Mouse (Mus musculus) MEL (cell line): Measurements from ENCODE around the gene Vwa5b2. TPM values are rescaled to one million over a fixed set of nuclear protein-coding genes. Genes with fewer than 3 reads are reported as not detected.

Experiments
- DNase-seq: peaks from one replicate; pipeline ENCODE4 v3.0.0; 2011; ENCODE audit warnings: low read depth, low spot score
- H3K27ac ChIP-seq: 2 replicates; pipeline ENCODE4 v1.5.1; 2012; ENCODE audit warnings: low read depth, mild to moderate bottlenecking, control low read depth, low read length, moderate library complexity; ENCODE audit not compliant: control insufficient read depth
- H3K27me3 ChIP-seq, 2 experiments: fragments of 150-350 bp in 1 of 2; sonication (generic) in 1 of 2; 2 replicates each; pipeline ENCODE4 v1.6.1; 2012; ENCODE audit warnings: low read length in 2 of 2, mild to moderate bottlenecking in 2 of 2, improper control_type of control experiment in 1 of 2, moderate library complexity in 1 of 2; ENCODE audit not compliant: insufficient read depth in 2 of 2, control insufficient read depth in 1 of 2
- H3K36me3 ChIP-seq, 2 experiments: 2 replicates each; pipeline ENCODE4 v1.6.1; 2012 to 2014; ENCODE audit warnings: low read length in 2 of 2, improper control_type of control experiment in 1 of 2, inconsistent platforms in 1 of 2, mild to moderate bottlenecking in 1 of 2; ENCODE audit not compliant: insufficient read depth in 2 of 2, control insufficient read depth in 1 of 2
- H3K4me1 ChIP-seq, 2 experiments: fragments of 150-350 bp in 1 of 2; sonication (generic) in 1 of 2; 2 replicates each; pipeline ENCODE4 v1.6.1; 2012; ENCODE audit warnings: low read length in 2 of 2, improper control_type of control experiment in 1 of 2, mild to moderate bottlenecking in 1 of 2; ENCODE audit not compliant: insufficient read depth in 2 of 2, control insufficient read depth in 1 of 2
- H3K4me3 ChIP-seq, 2 experiments: fragments of 150-350 bp in 1 of 2; sonication (generic) in 1 of 2; 2 replicates each; pipeline ENCODE4 v1.5.1; 2012; ENCODE audit warnings: low read depth in 2 of 2, low read length in 2 of 2, mild to moderate bottlenecking in 2 of 2, moderate library complexity in 2 of 2, control low read depth in 1 of 2, improper control_type of control experiment in 1 of 2; ENCODE audit not compliant: control insufficient read depth in 1 of 2, insufficient read depth in 1 of 2
- H3K79me2 ChIP-seq: 2 replicates; pipeline ENCODE4 v1.6.1; 2012; ENCODE audit warnings: mild to moderate bottlenecking, low read length, moderate library complexity; ENCODE audit not compliant: control insufficient read depth, poor library complexity, insufficient read depth
- H3K9ac ChIP-seq: 2 replicates; pipeline ENCODE4 v1.6.1; 2012; ENCODE audit warnings: low read depth, mild to moderate bottlenecking, control low read depth, low read length, moderate library complexity; ENCODE audit not compliant: control insufficient read depth, poor library complexity, severe bottlenecking
- H3K9me3 ChIP-seq: fragments of 150-350 bp; sonication (generic); replicated peaks from 2 replicates; pipeline ENCODE4 v1.6.1; 2012; ENCODE audit warnings: mild to moderate bottlenecking, low read length, improper control_type of control experiment, moderate library complexity; ENCODE audit not compliant: insufficient read depth
- BHLHE40 ChIP-seq: IDR thresholded peaks from 2 replicates; pipeline ENCODE4 v1.6.1; 2012; ENCODE audit warnings: low read depth, mild to moderate bottlenecking, inconsistent platforms, low read length, improper control_type of control experiment, borderline replicate concordance
- CHD1 ChIP-seq: IDR thresholded peaks from 2 replicates; pipeline ENCODE4 v1.6.1; 2012; ENCODE audit warnings: low read depth, mild to moderate bottlenecking, inconsistent platforms, low read length, improper control_type of control experiment
- CHD2 ChIP-seq: IDR thresholded peaks from 2 replicates; pipeline ENCODE4 v1.6.1; 2011; ENCODE audit warnings: low read length, improper control_type of control experiment
- E2F4 ChIP-seq: IDR thresholded peaks from 2 replicates; pipeline ENCODE4 v1.6.1; 2011; ENCODE audit warnings: low read depth, low read length, improper control_type of control experiment, borderline replicate concordance
- ETS1 ChIP-seq: IDR thresholded peaks from 2 replicates; pipeline ENCODE4 v1.6.1; 2012; ENCODE audit warnings: low read depth, mild to moderate bottlenecking, inconsistent platforms, low read length, improper control_type of control experiment, moderate library complexity
- HCFC1 ChIP-seq: IDR thresholded peaks from 2 replicates; pipeline ENCODE4 v1.6.1; 2012; ENCODE audit warnings: low read depth, mild to moderate bottlenecking, inconsistent platforms, low read length, improper control_type of control experiment, moderate library complexity
- JUND ChIP-seq: IDR thresholded peaks from 2 replicates; pipeline ENCODE4 v1.6.1; 2011; ENCODE audit warnings: low read depth, mild to moderate bottlenecking, improper control_type of control experiment, low read length
- KAT2A ChIP-seq: conservative IDR thresholded peaks from 2 replicates; pipeline ENCODE4 v1.6.1; 2012; ENCODE audit warnings: low read depth, low read length, improper control_type of control experiment, inconsistent platforms
- MAFK ChIP-seq: IDR thresholded peaks from 2 replicates; pipeline ENCODE4 v1.6.1; 2011; ENCODE audit warnings: low read depth, mild to moderate bottlenecking, low read length, improper control_type of control experiment, borderline replicate concordance
- MAX ChIP-seq: IDR thresholded peaks from 2 replicates; pipeline ENCODE4 v1.6.1; 2011; ENCODE audit warnings: low read length, improper control_type of control experiment
- MAZ ChIP-seq: IDR thresholded peaks from 2 replicates; pipeline ENCODE4 v1.6.1; 2012; ENCODE audit warnings: low read depth, mild to moderate bottlenecking, inconsistent platforms, low read length, improper control_type of control experiment
- MXI1 ChIP-seq: IDR thresholded peaks from 2 replicates; pipeline ENCODE4 v1.6.1; 2011; ENCODE audit warnings: mild to moderate bottlenecking, low read depth, low read length, improper control_type of control experiment
- MYC ChIP-seq: IDR thresholded peaks from 2 replicates; pipeline ENCODE4 v1.6.1; 2011; ENCODE audit warnings: low read depth, mild to moderate bottlenecking, low read length, improper control_type of control experiment, moderate library complexity
- NELFE ChIP-seq: IDR thresholded peaks from 2 replicates; pipeline ENCODE4 v1.6.1; 2011; ENCODE audit warnings: low read depth, low read length, improper control_type of control experiment
- POLR2A ChIP-seq, 2 experiments: IDR thresholded peaks; 2 replicates each; pipeline ENCODE4 v1.6.1; 2011 to 2012; ENCODE audit warnings: low read length in 2 of 2, mild to moderate bottlenecking in 2 of 2, control low read depth in 1 of 2, improper control_type of control experiment in 1 of 2, low read depth in 1 of 2, moderate library complexity in 1 of 2; ENCODE audit not compliant: control insufficient read depth in 1 of 2, insufficient read depth in 1 of 2, poor library complexity in 1 of 2
- POLR2AphosphoS2 ChIP-seq: IDR thresholded peaks from 2 replicates; pipeline ENCODE4 v1.6.1; 2011; ENCODE audit warnings: low read length, improper control_type of control experiment
- POLR2AphosphoS5 ChIP-seq: IDR thresholded peaks from 2 replicates; pipeline ENCODE4 v1.6.1; 2012; ENCODE audit warnings: low read depth, borderline replicate concordance, mild to moderate bottlenecking, inconsistent platforms, low read length, moderate library complexity, mixed read lengths
- RCOR1 ChIP-seq: IDR thresholded peaks from 2 replicates; pipeline ENCODE4 v1.6.1; 2012; ENCODE audit warnings: low read depth, mild to moderate bottlenecking, inconsistent platforms, low read length, improper control_type of control experiment
- SIN3A ChIP-seq: IDR thresholded peaks from 2 replicates; pipeline ENCODE4 v1.6.1; 2012; ENCODE audit warnings: low read length, improper control_type of control experiment, inconsistent platforms
- TCF12 ChIP-seq: IDR thresholded peaks from 2 replicates; pipeline ENCODE4 v1.6.1; 2014; ENCODE audit warnings: low read depth, mild to moderate bottlenecking, inconsistent platforms, low read length, improper control_type of control experiment, moderate library complexity
- ZC3H11A ChIP-seq: IDR thresholded peaks from 2 replicates; pipeline ENCODE4 v1.6.1; 2012; ENCODE audit warnings: low read depth, mild to moderate bottlenecking, inconsistent platforms, low read length, improper control_type of control experiment
- ZMIZ1 ChIP-seq: IDR thresholded peaks from 2 replicates; pipeline ENCODE4 v1.6.1; 2012; ENCODE audit warnings: low read depth, mild to moderate bottlenecking, inconsistent platforms, low read length, improper control_type of control experiment, moderate library complexity
- polyA plus RNA-seq, 2 experiments: library from polyadenylated mRNA; stranded (reverse) in 1 of 2; unstranded in 1 of 2; fragments of >175 nt in 1 of 2; fragments of >200 nt in 1 of 2; gene quantifications; 2 replicates each; pipeline versions ENCODE4 v1.2.1 to v1.2.4; 2012; ENCODE audit warnings: low replicate concordance in 2 of 2, low read depth in 1 of 2; ENCODE audit not compliant: insufficient read length in 2 of 2, insufficient read depth in 1 of 2, missing spikeins in 1 of 2
- total RNA-seq: library from RNA; depleted of rRNA; stranded (reverse); fragments of 300-350 nt; gene quantifications from 2 replicates; pipeline ENCODE4 v1.2.3, GENCODE M21; 2012

Gene Vwa5b2
- total and polyA plus RNA-seq, 3 experiments = 0.15 to 0.33 TPM; not detected in 1

DNA sequence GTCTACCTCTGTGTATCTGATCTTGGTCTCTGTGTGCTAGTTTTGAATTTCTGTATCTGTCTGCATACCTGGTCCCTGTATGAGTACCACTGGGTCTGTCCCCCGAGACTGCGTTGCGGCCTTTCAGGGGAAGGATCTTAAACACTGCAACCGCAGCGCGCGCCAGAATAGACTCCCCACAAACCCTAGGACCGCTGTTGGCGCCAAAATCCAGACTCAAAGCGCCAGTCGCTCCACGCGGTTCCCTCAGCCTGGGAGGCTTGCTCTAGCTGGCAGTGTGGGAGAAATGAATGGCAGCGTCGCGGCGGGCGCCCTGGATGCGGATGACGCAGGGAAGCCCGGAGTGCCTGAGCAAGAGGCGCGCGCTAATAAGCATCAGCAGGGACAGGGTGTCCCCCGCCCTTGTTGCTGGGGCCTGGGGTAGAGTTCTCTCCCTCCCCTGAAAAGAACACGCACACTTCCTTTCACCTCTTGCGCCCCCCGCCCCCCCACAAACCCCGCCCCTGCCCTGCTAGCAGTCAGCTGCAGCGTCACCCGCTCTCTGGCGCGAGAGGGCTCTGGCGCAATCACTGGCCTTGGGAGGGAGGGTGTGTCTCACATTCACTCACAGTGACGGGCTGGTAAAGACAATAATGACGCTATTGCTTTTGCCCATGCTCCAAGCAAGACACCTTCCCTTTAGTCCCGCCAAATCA is 32.9 kb downstream of the Vwa5b2 start:
- TF ChIP-seq BHLHE40 (no peak), POLR2A (IDR thresholded peaks at IDR 0.05; ENCODE audit: control insufficient read depth in 1 of 2, insufficient read depth in 1 of 2, low read depth in 1 of 2, low read length in 2 of 2, poor library complexity in 1 of 2) (peak; percentile 44 to 49; a peak in 2 of 4 replicates), KAT2A (no peak), TCF12 (0 out of 2 replicates have a peak, but pooled peaks have one; percentile 8), MXI1 (peak; percentile 62), MAX (peak; percentile 66), POLR2AphosphoS2 (no peak; the same call in 1 of the 2 replicates), HCFC1 (peak; percentile 52), RCOR1 (no peak), ZMIZ1 (peak; percentile 41; the same call in 1 of the 2 replicates), CHD2 (no peak), ETS1 (peak; percentile 83), E2F4 (peak; percentile 54), CHD1 (0 out of 2 replicates have a peak, but pooled peaks have one; percentile 21), MAFK (no peak), SIN3A (peak; percentile 58), JUND (no peak), NELFE (peak; percentile 58), MAZ (peak; percentile 96), POLR2AphosphoS5 (no peak), MYC (0 out of 2 replicates have a peak, but pooled peaks have one; percentile 22), ZC3H11A (0 out of 2 replicates have a peak, but pooled peaks have one; percentile 2)
- H3K79me2 ChIP-seq = peaks cover 4% of the 10 kb centered on the region; the same call in 1 of the 2 replicates
- peak overlapping the region; percentile 53 to 83 for H3K4me3 ChIP-seq
- DNase-seq = peak; percentile 90
- H3K4me1 ChIP-seq = peaks cover 0 to 11% of the 10 kb centered on the region in 2 experiments; a peak in 2 of 4 replicates
- no peaks in the 10 kb centered on the region; a peak in 1 of 4 replicates for H3K27me3 ChIP-seq
- H3K9me3 ChIP-seq = no peaks in the 10 kb centered on the region
- peak overlapping the region; percentile 81 for H3K27ac ChIP-seq
- H3K9ac ChIP-seq = peak overlapping the region; percentile 92
- peaks cover 0 to 13% of the 10 kb centered on the region in 2 experiments; a peak in 2 of 4 replicates for H3K36me3 ChIP-seq
